Mouse (Mus musculus): ENCODE data around the gene Csrnp3.

Csrnp3 gene

GRCm38 (mm10) chr2:65948808-65949207 is 103.2 kb downstream of the Csrnp3 start:
- no peak for DNase-seq (ENCODE audit: low spot score in 2 of 2)

- DNase-seq (ENCODE audit: low spot score in 2 of 2), result no peak
These were observed 108.3 kb downstream of the Csrnp3 start for GRCm38 (mm10) chr2:65953726-65954340.

- DNase-seq (ENCODE audit: low spot score in 2 of 2), result no peak
These were observed 110.2 kb downstream of the Csrnp3 start for GRCm38 (mm10) chr2:65955804-65956203.

GRCm38 (mm10) chr2:65956727-65957126 is 111.2 kb downstream of the Csrnp3 start:
- DNase-seq (ENCODE audit: low spot score in 2 of 2), result no peak

GRCm38 (mm10) chr2:65963420-65963819 is 117.9 kb downstream of the Csrnp3 start:
- DNase-seq (ENCODE audit: low spot score in 2 of 2), result no peak

- DNase-seq (ENCODE audit: low spot score in 2 of 2), result no peak
These were observed 123.2 kb downstream of the Csrnp3 start for GRCm38 (mm10) chr2:65968810-65969209.

GRCm38 (mm10) chr2:65973907-65974306 is 128.3 kb downstream of the Csrnp3 start:
- DNase-seq (ENCODE audit: low spot score in 2 of 2), result no peak

GRCm38 (mm10) chr2:65975383-65975782 is 129.8 kb downstream of the Csrnp3 start:
- no peak for DNase-seq (ENCODE audit: low spot score in 2 of 2)

- no peak for DNase-seq (ENCODE audit: low spot score in 2 of 2)
These were observed 133.9 kb downstream of the Csrnp3 start for GRCm38 (mm10) chr2:65979338-65980053.

GRCm38 (mm10) chr2:65981470-65981869 is 135.9 kb downstream of the Csrnp3 start:
- DNase-seq (ENCODE audit: low spot score in 2 of 2), result no peak

- no peak for DNase-seq (ENCODE audit: low spot score in 2 of 2)
These were observed 136.4 kb downstream of the Csrnp3 start for GRCm38 (mm10) chr2:65981965-65982364.

- DNase-seq (ENCODE audit: low spot score in 2 of 2), result no peak
These were observed 140.1 kb downstream of the Csrnp3 start for GRCm38 (mm10) chr2:65985706-65986105.

- no peak for DNase-seq (ENCODE audit: low spot score in 2 of 2)
These were observed 141.5 kb downstream of the Csrnp3 start for GRCm38 (mm10) chr2:65987069-65987468.

- DNase-seq (ENCODE audit: low spot score in 2 of 2), result no peak
These were observed 142.0 kb downstream of the Csrnp3 start for GRCm38 (mm10) chr2:65987588-65987987.

GRCm38 (mm10) chr2:65988788-65989187 is 143.2 kb downstream of the Csrnp3 start:
- no peak for DNase-seq (ENCODE audit: low spot score in 2 of 2)

GRCm38 (mm10) chr2:65990108-65990507 is 144.5 kb downstream of the Csrnp3 start:
- no peak for DNase-seq (ENCODE audit: low spot score in 2 of 2)

GRCm38 (mm10) chr2:65990754-65991153 is 145.2 kb downstream of the Csrnp3 start:
- no peak for DNase-seq (ENCODE audit: low spot score in 2 of 2)

- no peak for DNase-seq (ENCODE audit: low spot score in 2 of 2)
These were observed 147.8 kb downstream of the Csrnp3 start for GRCm38 (mm10) chr2:65993371-65993770.

- no peak for DNase-seq (ENCODE audit: low spot score in 2 of 2)
These were observed 149.4 kb downstream of the Csrnp3 start for GRCm38 (mm10) chr2:65994886-65995468.

GRCm38 (mm10) chr2:65998747-65999146 is 153.2 kb downstream of the Csrnp3 start:
- DNase-seq (ENCODE audit: low spot score in 2 of 2), result no peak

GRCm38 (mm10) chr2:66008995-66009654 is 163.6 kb downstream of the Csrnp3 start:
- DNase-seq (ENCODE audit: low spot score in 2 of 2), result no peak

- DNase-seq (ENCODE audit: low spot score in 2 of 2), result no peak
These were observed 164.1 kb downstream of the Csrnp3 start for GRCm38 (mm10) chr2:66009677-66010076.

- DNase-seq (ENCODE audit: low spot score in 2 of 2), result no peak
These were observed 173.1 kb downstream of the Csrnp3 start for GRCm38 (mm10) chr2:66018711-66019110.

All from spleen, postnatal 36 days (tissue).